Mouse (Mus musculus) heart, adult 2 months (tissue): Measurements from ENCODE around the gene Chst3. TPM values are rescaled to one million over a fixed set of nuclear protein-coding genes. Genes with fewer than 3 reads are reported as not detected.
A peak's percentile ranks its signal among the peaks of the same experiment; 100 is the strongest.
"Not testable (repeated sequence)": the region's sequence is repeated elsewhere in the genome, so short reads cannot be mapped to it uniquely, and the experiment has no call there.

ENCODE experiments used
- DNase-seq, 2 experiments: peaks; one replicate each; pipeline ENCODE4 v3.0.0; 2021
- H3K27ac ChIP-seq: fragments of 200-600 bp; 2 replicates; pipeline ENCODE4 v1.8.1; 2022
- H3K27me3 ChIP-seq: fragments of 200-500 bp; 2 replicates; pipeline ENCODE4 v1.6.1; 2012; ENCODE audit warnings: mild to moderate bottlenecking, low read length, inconsistent platforms, mixed read lengths; ENCODE audit not compliant: control insufficient read depth, insufficient read depth
- H3K36me3 ChIP-seq: fragments of 200-500 bp; 2 replicates; pipeline ENCODE4 v1.6.1; 2012; ENCODE audit warnings: low read length, inconsistent platforms; ENCODE audit not compliant: control insufficient read depth, insufficient read depth
- H3K4me1 ChIP-seq: fragments of 200-500 bp; 2 replicates; pipeline ENCODE4 v1.6.1; 2011; ENCODE audit warnings: low read length; ENCODE audit not compliant: control insufficient read depth, insufficient read depth
- H3K4me3 ChIP-seq: fragments of 200-600 bp; 2 replicates; pipeline ENCODE4 v1.8.1; 2022
- H3K79me2 ChIP-seq: fragments of 200-500 bp; replicated peaks from 2 replicates; pipeline ENCODE4 v1.6.1; 2012; ENCODE audit warnings: mild to moderate bottlenecking, inconsistent platforms, low read length, moderate library complexity, mixed read lengths; ENCODE audit not compliant: control insufficient read depth, insufficient read depth
- H3K9ac ChIP-seq: fragments of 200-500 bp; 2 replicates; pipeline ENCODE4 v1.6.1; 2012; ENCODE audit warnings: low read depth, mild to moderate bottlenecking, control low read depth, inconsistent platforms, low read length, mixed read lengths
- CTCF ChIP-seq: fragments of 200-600 bp; IDR thresholded peaks from 2 replicates; pipeline ENCODE4 v1.8.1; 2022; ENCODE audit warnings: antibody characterized with exemption, mild to moderate bottlenecking, moderate library complexity
- EP300 ChIP-seq: fragments of 200-500 bp; IDR thresholded peaks from 2 replicates; pipeline ENCODE4 v1.6.1; 2011; ENCODE audit warnings: low read depth, low read length, control low read depth; ENCODE audit not compliant: insufficient read depth
- POLR2A ChIP-seq: fragments of 200-500 bp; IDR thresholded peaks from 2 replicates; pipeline ENCODE4 v1.6.1; 2011; ENCODE audit warnings: mild to moderate bottlenecking, low read depth, low read length, control low read depth; ENCODE audit not compliant: insufficient read depth
- WGBS: fragments of 180-500 bp; shearing (Covaris S2); methylation state at CpG from one replicate; pipeline ENCODE4 v1.1.7; 2018; 5-methylcytosine and 5-hydroxymethylcytosine counted together
- intact Hi-C: fragments of 180-260 bp; cut with DNase I; formaldehyde crosslinking; loops from one replicate; pipeline ENCODE4 v1.15.1; 2025
- polyA plus RNA-seq: library from polyadenylated mRNA; depleted of rRNA; stranded (reverse); fragments of >200 nt; gene quantifications from 2 replicates; pipeline ENCODE4 v1.2.3, GENCODE M21; 2012
- total RNA-seq, 2 experiments: library from RNA; stranded (reverse); gene quantifications; 2 replicates each; pipeline ENCODE4 v1.2.3; 2021

The Chst3 gene
- total and polyA plus RNA-seq, 3 experiments = 0.80 to 1.5 (median 0.91) TPM

DNA sequence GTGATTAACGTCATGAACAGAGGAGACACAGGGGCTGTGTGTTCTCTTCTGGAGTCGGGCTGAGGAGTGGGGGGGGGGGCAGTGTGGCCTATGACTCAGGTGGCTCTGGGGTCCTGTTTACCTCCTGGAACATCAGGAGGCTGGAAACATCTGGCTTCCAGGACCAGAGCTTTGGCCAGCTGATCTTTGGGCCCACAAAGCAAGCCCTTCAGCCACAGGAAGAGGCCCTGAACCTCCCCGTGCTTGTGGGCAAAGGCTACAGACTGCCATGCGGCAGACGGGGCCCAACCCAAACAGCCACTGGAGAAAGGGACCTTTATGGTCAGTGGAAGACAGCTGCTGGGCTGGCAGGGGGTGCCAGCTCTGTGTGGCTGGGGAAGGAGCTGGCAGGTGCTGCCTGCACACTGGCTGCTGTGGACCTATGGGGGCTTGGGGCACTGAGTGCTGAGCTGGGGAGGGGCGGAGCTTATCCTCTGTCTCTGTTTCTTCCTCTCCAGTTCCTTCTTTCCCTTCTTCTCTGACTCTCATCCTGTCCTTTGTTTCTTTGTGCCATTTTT is 67.9 kb downstream of the Chst3 start:
- 69% methylated on average over 6 of the region's 6 CpGs for WGBS

GRCm38 (mm10) chr10:60148087-60148486 is 71.0 kb downstream of the Chst3 start:
- H3K9ac ChIP-seq = no peak overlapping the region

More for the DNA sequence above, 67.9 kb downstream of the Chst3 start:
- no peaks in the 10 kb centered on the region for H3K36me3 ChIP-seq
- intact Hi-C loops = no loop called here
- no peaks in the 10 kb centered on the region for H3K79me2 ChIP-seq
- no peaks in the 10 kb centered on the region for H3K4me1 ChIP-seq
- H3K9ac ChIP-seq = no peak overlapping the region
- no peaks in the 10 kb centered on the region for H3K27me3 ChIP-seq
- H3K4me3 ChIP-seq = no peak overlapping the region
- no peak overlapping the region for H3K27ac ChIP-seq
- TF ChIP-seq EP300 (no peak), POLR2A (no peak), CTCF (no peak)
- DNase-seq = no peak

DNA sequence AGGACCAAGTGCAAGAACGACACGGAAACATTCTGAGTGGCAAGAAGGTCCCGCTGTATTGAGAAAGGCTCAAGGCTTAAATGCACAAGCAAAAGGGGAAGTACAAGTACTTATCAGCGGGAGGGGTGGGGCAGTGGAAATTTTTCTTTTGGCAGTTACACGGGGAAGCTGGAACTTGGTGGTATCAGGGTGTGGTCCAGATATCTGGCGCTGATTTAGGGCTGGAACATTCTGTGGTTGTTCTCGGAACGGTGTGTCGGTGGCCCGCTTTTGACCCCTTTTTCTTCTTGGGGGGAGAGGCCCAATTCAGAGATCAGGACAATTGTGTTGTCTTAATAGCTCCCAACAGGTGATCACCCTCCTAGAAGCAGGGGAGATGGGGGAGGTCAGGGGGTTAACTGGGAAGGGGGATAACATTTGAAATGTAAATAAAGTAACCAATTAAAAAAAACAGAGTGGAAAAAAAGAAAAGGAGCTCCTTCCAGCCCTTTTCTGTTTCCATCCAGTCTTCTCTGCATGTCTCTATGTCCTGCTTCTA is 71.5 kb downstream of the Chst3 start:
- intact Hi-C loops = loop anchor here (2.0 to 5.0 kb wide), 3 partner anchors 45 to 255 kb away; no protein-coding TSS in a partner anchor
- not testable (repeated sequence) for H3K79me2 ChIP-seq, H3K36me3 ChIP-seq, H3K27me3 ChIP-seq, H3K4me1 ChIP-seq, H3K9ac ChIP-seq, H3K27ac ChIP-seq, H3K4me3 ChIP-seq
- WGBS = 40% methylated on average over 10 of the region's 10 CpGs
- peak in 1 of 2 experiments; percentile 28 for DNase-seq

More at GRCm38 (mm10) chr10:60148087-60148486, 71.0 kb downstream of the Chst3 start:
- no peaks in the 10 kb centered on the region for H3K79me2 ChIP-seq
- H3K27ac ChIP-seq = no peak overlapping the region; the same call in 1 of the 2 replicates
- peak; percentile 90 for TF ChIP-seq CTCF
- TF ChIP-seq POLR2A = no peak
- TF ChIP-seq EP300 = peak; percentile 75; the same call in 1 of the 2 replicates
- 2% methylated on average over 5 of the region's 5 CpGs for WGBS
- H3K4me1 ChIP-seq = no peaks in the 10 kb centered on the region
- H3K4me3 ChIP-seq = no peak overlapping the region
- intact Hi-C loops = loop anchor here (2.0 to 5.0 kb wide), 3 partner anchors 44 to 256 kb away; no protein-coding TSS in a partner anchor
- no peaks in the 10 kb centered on the region for H3K36me3 ChIP-seq
- DNase-seq = peak; percentile 72 to 84
- H3K27me3 ChIP-seq = no peaks in the 10 kb centered on the region

DNA sequence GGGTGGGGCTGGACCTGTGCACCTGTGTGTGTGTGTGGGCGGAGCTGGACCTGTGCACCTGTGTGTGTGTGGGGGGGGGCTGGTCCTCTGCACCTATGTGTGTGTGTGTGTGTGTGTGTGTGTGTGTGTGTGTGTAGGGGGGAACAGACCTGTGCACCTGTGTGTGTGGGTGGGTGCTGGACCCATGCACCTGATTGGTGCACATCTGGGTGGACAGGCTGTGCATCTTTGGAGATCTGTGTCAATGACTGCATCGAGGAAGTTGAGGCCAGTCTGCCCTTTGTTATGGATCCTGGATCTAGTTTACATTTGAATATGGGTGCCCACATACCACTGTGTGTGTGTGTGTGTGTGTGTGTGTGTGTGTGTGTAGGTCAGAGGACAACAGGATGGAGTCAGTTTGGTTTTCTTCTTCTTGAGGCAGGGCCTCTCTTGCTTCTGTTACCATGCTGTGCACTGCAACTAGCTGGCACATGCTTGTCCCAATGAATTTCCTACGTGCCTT is 77.4 kb downstream of the Chst3 start:
- no peak for DNase-seq
- TF ChIP-seq POLR2A = no peak
- no peak for TF ChIP-seq EP300
- no peak for TF ChIP-seq CTCF
- no peak overlapping the region for H3K27ac ChIP-seq
- H3K79me2 ChIP-seq = no peaks in the 10 kb centered on the region
- intact Hi-C loops = no loop called here
- H3K36me3 ChIP-seq = no peaks in the 10 kb centered on the region
- H3K27me3 ChIP-seq = no peaks in the 10 kb centered on the region
- no peak overlapping the region for H3K4me3 ChIP-seq
- no peaks in the 10 kb centered on the region for H3K4me1 ChIP-seq
- WGBS = 95% methylated on average over 3 of the region's 3 CpGs
- no peak overlapping the region for H3K9ac ChIP-seq

DNA sequence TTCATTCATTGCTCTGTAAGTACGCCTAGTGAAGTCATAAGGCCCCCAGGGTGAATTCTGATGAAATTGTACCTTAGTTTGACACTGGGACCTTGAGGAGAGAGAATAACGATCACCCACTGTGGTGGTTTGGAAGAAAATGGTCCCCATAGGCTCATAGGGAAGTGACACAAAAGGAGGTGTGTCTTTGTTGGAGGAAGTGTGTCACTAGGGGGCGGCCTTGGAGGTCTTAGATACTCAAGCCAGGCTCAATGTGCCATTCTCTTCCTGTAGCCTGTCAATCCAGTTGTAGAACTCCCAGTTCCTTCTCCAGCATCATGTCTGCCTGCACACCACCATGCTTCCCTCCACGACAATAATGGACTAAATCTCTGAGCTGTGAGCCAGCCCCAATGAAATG is 78.3 kb downstream of the Chst3 start:
- TF ChIP-seq CTCF (no peak), POLR2A (no peak)
- intact Hi-C loops = no loop called here
- Histone ChIP-seq H3K4me1 (no peaks in the 10 kb centered on the region; the same call in 1 of the 2 replicates), H3K27ac (no peak overlapping the region), H3K79me2 (no peaks in the 10 kb centered on the region), H3K9ac (no peak overlapping the region), H3K36me3 (no peaks in the 10 kb centered on the region), H3K4me3 (no peak overlapping the region), H3K27me3 (no peaks in the 10 kb centered on the region)
- WGBS = 92% methylated on average over 4 of the region's 4 CpGs
- no peak for DNase-seq

DNA sequence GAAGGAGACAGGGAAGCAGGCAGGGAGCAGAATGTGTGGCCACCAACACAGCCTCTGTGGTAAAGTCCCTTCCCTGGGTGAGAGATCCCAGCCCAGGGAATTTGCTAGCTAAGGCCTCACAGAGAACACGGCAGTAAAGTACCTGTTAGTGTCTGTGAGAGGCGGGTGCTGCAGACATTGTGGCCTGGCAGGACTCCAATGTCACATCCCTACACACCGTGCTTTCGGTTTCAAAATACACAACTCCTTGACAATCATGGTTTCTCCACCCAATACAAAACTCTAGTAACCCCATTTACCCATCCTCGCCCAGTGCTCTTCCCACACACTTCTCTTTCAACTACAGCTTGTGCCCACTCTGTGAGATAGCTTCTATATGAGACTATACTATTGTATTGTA is 80.4 kb downstream of the Chst3 start:
- Histone ChIP-seq H3K27me3 (no peaks in the 10 kb centered on the region), H3K4me1 (no peaks in the 10 kb centered on the region; the same call in 1 of the 2 replicates), H3K27ac (no peak overlapping the region), H3K36me3 (no peaks in the 10 kb centered on the region), H3K79me2 (no peaks in the 10 kb centered on the region), H3K4me3 (no peak overlapping the region), H3K9ac (no peak overlapping the region)
- TF ChIP-seq POLR2A (no peak), CTCF (no peak), EP300 (no peak)
- intact Hi-C loops = no loop called here
- 78% methylated on average over 5 of the region's 5 CpGs for WGBS
- no peak for DNase-seq
